Mouse (Mus musculus) neural tube, embryonic 11.5 days (tissue): ENCODE data around the gene Kmt2d. TPM values are rescaled to one million over a fixed set of nuclear protein-coding genes. Genes with fewer than 3 reads are reported as not detected.

Experiments used
- ATAC-seq: fragments of 200-750 bp; cut with Nextera tagmentation; 2 replicates; pipeline ENCODE4 v1.8.0; 2017; ENCODE audit warnings: moderate number of reproducible peaks, mild to moderate bottlenecking, moderate TSS enrichment, moderate library complexity; ENCODE audit not compliant: insufficient read depth, low FRiP score, low TSS enrichment
- DNase-seq: peaks from one replicate; pipeline ENCODE4 v3.0.0-alpha.2; 2015; ENCODE audit warnings: low spot score
- H3K27ac ChIP-seq: fragments of 300-500 bp; sonication (generic); 2 replicates; pipeline ENCODE4 v1.5.1; 2014; ENCODE audit warnings: low read depth, mild to moderate bottlenecking, low read length
- H3K27me3 ChIP-seq: fragments of 300-500 bp; sonication (generic); 2 replicates; pipeline ENCODE4 v1.6.1; 2014; ENCODE audit warnings: mild to moderate bottlenecking, low read length, mixed read lengths; ENCODE audit not compliant: control insufficient read depth, insufficient read depth
- H3K36me3 ChIP-seq: fragments of 300-500 bp; sonication (generic); 2 replicates; pipeline ENCODE4 v1.6.1; 2014; ENCODE audit warnings: mild to moderate bottlenecking, low read length, moderate library complexity, mixed read lengths; ENCODE audit not compliant: control insufficient read depth, insufficient read depth
- H3K4me1 ChIP-seq: fragments of 300-500 bp; sonication (generic); 2 replicates; pipeline ENCODE4 v1.6.1; 2014; ENCODE audit warnings: low read length, mixed read lengths; ENCODE audit not compliant: control insufficient read depth, insufficient read depth
- H3K4me2 ChIP-seq: fragments of 300-500 bp; sonication (generic); 2 replicates; pipeline ENCODE4 v1.6.1; 2014; ENCODE audit warnings: low read depth, mild to moderate bottlenecking, moderate library complexity
- H3K4me3 ChIP-seq: fragments of 300-500 bp; sonication (generic); 2 replicates; pipeline ENCODE4 v1.5.1; 2014; ENCODE audit warnings: low read depth, low read length
- H3K9ac ChIP-seq: fragments of 300-500 bp; sonication (generic); 2 replicates; pipeline ENCODE4 v1.6.1; 2014; ENCODE audit warnings: mild to moderate bottlenecking, low read length
- H3K9me3 ChIP-seq: fragments of 300-500 bp; sonication (generic); 2 replicates; pipeline ENCODE4 v1.6.1; 2016; ENCODE audit warnings: low read length; ENCODE audit not compliant: control insufficient read depth
- WGBS: fragments of 180-500 bp; shearing (Covaris S2); extraction: QIAGEN DNeasy Blood & Tissue Kit; methylation state at CpG from one replicate; pipeline ENCODE4 v1.1.7; 2014; 5-methylcytosine and 5-hydroxymethylcytosine counted together
- polyA plus RNA-seq: library from polyadenylated mRNA; unstranded; fragments of >200 nt; fragmentation: Nextera tagmentation; extraction: Ambion mirVana; gene quantifications from 2 replicates; pipeline ENCODE4 v1.2.1, GENCODE M21; 2014

Kmt2d gene
- polyA plus RNA-seq, 1 experiment from 2014 or later: 14.7 TPM

GRCm38 (mm10) chr15:98805324-98806040 lies 65.5 kb downstream of the Kmt2d start:
- ATAC-seq (peak; percentile 46; the same call in 1 of the 2 replicates), DNase-seq (peak; percentile 86)
- WGBS: under 1% methylated on average over 64 of the region's 64 CpGs
- Histone ChIP-seq H3K27me3 (peaks cover 94% of the 10 kb centered on the region), H3K9ac (peak overlapping the region; percentile 60), H3K36me3 (no peaks in the 10 kb centered on the region), H3K4me3 (peak overlapping the region; percentile 40), H3K9me3 (no peaks in the 10 kb centered on the region), H3K4me2 (peak overlapping the region; percentile 79), H3K4me1 (peaks cover 30% of the 10 kb centered on the region), H3K27ac (no peak overlapping the region)

GRCm38 (mm10) chr15:98804054-98804453 lies 67.0 kb downstream of the Kmt2d start:
- Histone ChIP-seq H3K9ac (no peak overlapping the region; the same call in 1 of the 2 replicates), H3K36me3 (no peaks in the 10 kb centered on the region), H3K9me3 (no peaks in the 10 kb centered on the region), H3K27ac (no peak overlapping the region), H3K4me2 (no peak overlapping the region), H3K27me3 (peaks cover 96% of the 10 kb centered on the region), H3K4me3 (peak overlapping the region; percentile 10; the same call in 1 of the 2 replicates), H3K4me1 (peaks cover 32% of the 10 kb centered on the region)
- 1% methylated on average over 32 of the region's 32 CpGs for WGBS
- ATAC-seq (no peak), DNase-seq (peak; percentile 88)

GRCm38 (mm10) chr15:98802926-98803325 lies 68.1 kb downstream of the Kmt2d start:
- no peak overlapping the region for H3K4me3 ChIP-seq
- ATAC-seq (no peak), DNase-seq (peak; percentile 10)
- H3K36me3 ChIP-seq: no peaks in the 10 kb centered on the region
- H3K4me1 ChIP-seq: peaks cover 37% of the 10 kb centered on the region
- 5% methylated on average over 8 of the region's 8 CpGs for WGBS
- no peaks in the 10 kb centered on the region for H3K9me3 ChIP-seq
- H3K4me2 ChIP-seq: no peak overlapping the region
- H3K9ac ChIP-seq: no peak overlapping the region
- no peak overlapping the region for H3K27ac ChIP-seq
- H3K27me3 ChIP-seq: peaks cover 94% of the 10 kb centered on the region

DNA sequence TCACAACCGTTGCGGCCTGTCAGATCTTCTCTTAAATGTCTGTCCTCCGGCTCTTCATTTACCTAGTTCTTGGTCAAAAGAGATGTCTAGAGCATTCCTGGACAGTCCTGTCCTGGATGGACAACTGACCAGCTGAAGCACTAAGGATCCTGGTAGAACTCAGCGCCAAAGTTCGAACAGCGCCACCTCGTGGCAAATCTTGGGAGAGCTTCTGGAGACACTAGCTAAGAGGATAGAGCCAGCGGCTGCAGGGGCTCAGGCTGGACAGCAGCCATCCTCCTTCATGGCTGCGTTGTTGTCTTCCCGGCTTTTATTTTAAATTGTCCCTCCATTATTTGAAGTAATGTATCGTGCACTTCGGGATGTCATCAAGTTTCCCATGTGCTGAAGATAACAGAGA lies 71.6 kb downstream of the Kmt2d start:
- H3K4me1 ChIP-seq: peaks cover 26% of the 10 kb centered on the region
- no peaks in the 10 kb centered on the region for H3K36me3 ChIP-seq
- no peaks in the 10 kb centered on the region for H3K9me3 ChIP-seq
- no peak overlapping the region for H3K27ac ChIP-seq
- no peak overlapping the region for H3K9ac ChIP-seq
- H3K27me3 ChIP-seq: peaks cover 92% of the 10 kb centered on the region
- DNase-seq: peak; percentile 90
- H3K4me2 ChIP-seq: no peak overlapping the region
- no peak for ATAC-seq
- no peak overlapping the region for H3K4me3 ChIP-seq
- whole genome bisulfite sequencing: 9% methylated on average over 12 of the region's 12 CpGs

- Histone ChIP-seq H3K27ac (no peak overlapping the region), H3K4me1 (peaks cover 21% of the 10 kb centered on the region), H3K9me3 (no peaks in the 10 kb centered on the region), H3K9ac (no peak overlapping the region), H3K4me3 (no peak overlapping the region), H3K4me2 (no peak overlapping the region), H3K27me3 (peaks cover 93% of the 10 kb centered on the region), H3K36me3 (no peaks in the 10 kb centered on the region)
- DNase-seq (no peak), ATAC-seq (no peak)
- WGBS: 42% methylated on average over 3 of the region's 3 CpGs
Observed at GRCm38 (mm10) chr15:98798903-98799302, 72.1 kb downstream of the Kmt2d start.

DNA sequence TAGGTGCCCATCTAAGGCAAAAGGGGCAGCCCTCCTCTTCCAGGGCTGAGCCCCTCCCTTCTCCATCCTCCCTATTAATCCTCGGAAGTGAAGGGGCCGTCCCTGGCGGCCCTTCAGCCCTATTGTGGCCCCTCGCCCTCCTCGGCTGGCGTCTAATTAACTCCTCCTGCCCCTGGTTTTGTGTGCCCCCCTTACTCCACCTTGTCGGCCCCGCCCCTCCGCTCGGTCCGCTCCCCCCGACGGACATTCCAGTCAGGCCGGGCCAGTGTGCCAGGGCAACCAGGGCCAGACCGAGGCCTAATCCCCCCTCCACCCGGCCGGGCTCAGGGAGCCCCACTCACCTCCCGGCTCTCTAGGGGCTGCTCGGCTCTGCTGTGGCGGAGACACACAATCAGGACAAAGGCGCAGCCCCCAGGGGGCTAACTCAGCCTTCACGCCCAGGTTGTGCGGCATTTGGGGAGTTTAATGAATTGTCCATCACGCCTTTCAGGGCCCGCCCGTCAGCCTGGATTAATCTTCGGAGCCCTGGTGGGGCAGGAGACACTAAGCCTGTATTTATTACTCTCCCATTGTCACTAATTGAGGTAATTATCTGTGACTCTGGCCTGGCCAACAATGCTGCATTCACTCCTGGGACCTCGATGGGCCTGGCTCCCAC lies 73.0 kb downstream of the Kmt2d start:
- Histone ChIP-seq H3K9ac (no peak overlapping the region), H3K27ac (0 out of 2 replicates have a peak overlapping the region, but pooled peaks have one; percentile 44), H3K4me3 (no peak overlapping the region), H3K9me3 (no peaks in the 10 kb centered on the region), H3K4me2 (peak overlapping the region; percentile 19; the same call in 1 of the 2 replicates), H3K36me3 (no peaks in the 10 kb centered on the region), H3K4me1 (peaks cover 26% of the 10 kb centered on the region), H3K27me3 (peaks cover 93% of the 10 kb centered on the region)
- WGBS: 2% methylated on average over 28 of the region's 28 CpGs
- ATAC-seq: peak; percentile 96
- DNase-seq: peak; percentile 94

- ATAC-seq (no peak), DNase-seq (peak; percentile 57)
- H3K27ac ChIP-seq: no peak overlapping the region
- no peak overlapping the region for H3K4me3 ChIP-seq
- peak overlapping the region; percentile 18; the same call in 1 of the 2 replicates for H3K9ac ChIP-seq
- no peak overlapping the region; the same call in 1 of the 2 replicates for H3K4me2 ChIP-seq
- no peaks in the 10 kb centered on the region for H3K9me3 ChIP-seq
- peaks cover 93% of the 10 kb centered on the region for H3K27me3 ChIP-seq
- H3K4me1 ChIP-seq: peaks cover 29% of the 10 kb centered on the region
- no peaks in the 10 kb centered on the region for H3K36me3 ChIP-seq
- WGBS: 4% methylated on average over 12 of the region's 13 CpGs
Observed at GRCm38 (mm10) chr15:98796803-98797595, 74.0 kb downstream of the Kmt2d start.

- Histone ChIP-seq H3K36me3 (no peaks in the 10 kb centered on the region; the same call in 1 of the 2 replicates), H3K4me1 (peaks cover 30% of the 10 kb centered on the region), H3K4me3 (peak overlapping the region; percentile 23), H3K9me3 (no peaks in the 10 kb centered on the region), H3K9ac (no peak overlapping the region), H3K27ac (no peak overlapping the region), H3K4me2 (peak overlapping the region; percentile 31), H3K27me3 (peaks cover 96% of the 10 kb centered on the region)
- WGBS: 4% methylated on average over 13 of the region's 13 CpGs
- ATAC-seq (no peak), DNase-seq (peak; percentile 28)
Observed at GRCm38 (mm10) chr15:98793141-98793698, 77.8 kb downstream of the Kmt2d start.
